Mouse (Mus musculus) adrenal gland, adult (tissue): ENCODE results near the gene Babam1.
A peak's percentile ranks its signal among the peaks of the same experiment; 100 is the strongest.

Experiments used
- DNase-seq, 2 experiments: peaks; one replicate each; pipeline ENCODE4 v3.0.0; 2022 to 2023; ENCODE audit warnings: low spot score in 1 of 2; ENCODE audit not compliant: inconsistent age in 2 of 2

Gene Babam1

GRCm38 (mm10) chr8:71396639-71397305 is at the start of gene Babam1:
Gene Babam1 (plus strand): TSS chr8:71396861.
- peak; percentile 96 to 98 for DNase-seq

DNA sequence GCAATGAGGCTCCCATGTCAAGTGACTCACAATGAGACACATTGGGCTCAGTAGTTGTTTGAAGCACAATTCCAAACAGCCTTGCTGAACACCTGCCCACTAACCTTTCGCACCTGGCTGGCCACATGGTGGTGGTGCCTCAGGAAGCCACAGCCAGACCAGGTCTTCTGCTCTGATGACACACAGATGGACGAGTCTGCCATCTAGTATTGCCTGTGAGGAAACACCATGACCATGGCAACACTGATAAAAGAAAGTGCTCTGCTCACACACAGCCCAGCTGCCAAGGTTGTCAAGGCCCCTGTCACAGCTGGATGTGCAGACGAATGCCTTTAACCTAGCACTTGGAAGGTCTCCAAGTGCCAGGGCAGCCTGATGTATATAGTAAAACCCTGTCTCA is 45.5 kb upstream of the Babam1 start:
- peak in 1 of 2 experiments; percentile 53 for DNase-seq

DNA sequence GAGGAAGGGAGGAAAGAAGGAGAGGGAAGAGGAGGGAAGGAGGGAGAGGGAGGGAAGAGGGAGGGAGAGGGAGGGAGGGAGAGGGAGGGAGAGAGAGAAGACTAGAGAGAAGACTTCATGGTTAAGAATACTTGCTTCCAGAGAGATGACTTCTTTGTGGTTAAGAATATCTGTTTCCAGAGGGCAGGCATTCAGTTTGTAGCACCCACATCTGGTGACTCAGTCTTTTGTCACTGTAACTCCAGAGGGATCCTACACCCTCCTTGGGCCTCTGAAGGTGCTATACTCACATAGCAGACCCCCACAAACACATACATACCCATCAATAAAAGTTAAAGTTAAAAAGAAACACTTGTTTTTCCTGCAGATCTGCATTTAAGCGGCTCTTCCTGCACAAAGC is 45.1 kb upstream of the Babam1 start:
- no peak for DNase-seq

GRCm38 (mm10) chr8:71358026-71358425 is 38.6 kb upstream of the Babam1 start:
- no peak for DNase-seq

DNA sequence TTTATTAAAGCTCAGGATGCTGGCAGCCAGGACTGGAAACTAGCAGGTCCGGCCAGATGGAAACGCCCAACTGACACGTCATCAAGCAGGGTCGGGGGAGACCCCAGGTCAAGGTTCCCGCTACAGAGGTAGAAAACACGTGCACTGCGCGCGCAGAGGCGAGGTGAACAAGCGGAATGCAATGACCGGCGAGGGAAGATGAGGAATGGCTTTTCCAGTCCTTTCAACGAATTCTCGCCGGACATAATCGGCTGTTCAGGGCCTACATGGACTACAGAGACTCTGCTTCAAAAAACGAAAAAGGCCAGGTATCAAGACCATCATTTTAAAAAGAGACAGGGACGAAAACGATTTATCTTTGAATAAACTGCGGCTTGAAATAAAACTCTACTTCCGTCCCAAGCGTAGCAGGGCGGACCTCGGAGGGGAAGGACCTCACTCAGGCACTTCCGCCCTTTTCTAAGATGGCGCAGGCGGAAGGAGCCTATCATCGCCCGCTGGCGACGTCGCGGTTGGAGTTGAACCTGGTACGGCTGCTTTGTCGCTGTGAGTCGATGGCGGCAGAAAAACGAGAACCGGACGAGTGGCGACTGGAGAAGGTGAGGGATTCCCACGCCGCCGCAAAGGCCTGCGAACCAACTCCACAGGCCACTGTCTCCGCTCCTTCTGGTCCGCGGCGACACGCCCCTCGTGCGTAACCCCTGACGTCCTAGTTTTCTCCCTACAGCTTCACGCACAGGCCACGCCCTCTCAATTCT is 29.7 kb upstream of the Babam1 start, which contains the start of gene Use1:
Use1 (plus strand) TSS at position 78 of the 758 bp plus-strand sequence.
- DNase-seq: peak; percentile 97 to 99

DNA sequence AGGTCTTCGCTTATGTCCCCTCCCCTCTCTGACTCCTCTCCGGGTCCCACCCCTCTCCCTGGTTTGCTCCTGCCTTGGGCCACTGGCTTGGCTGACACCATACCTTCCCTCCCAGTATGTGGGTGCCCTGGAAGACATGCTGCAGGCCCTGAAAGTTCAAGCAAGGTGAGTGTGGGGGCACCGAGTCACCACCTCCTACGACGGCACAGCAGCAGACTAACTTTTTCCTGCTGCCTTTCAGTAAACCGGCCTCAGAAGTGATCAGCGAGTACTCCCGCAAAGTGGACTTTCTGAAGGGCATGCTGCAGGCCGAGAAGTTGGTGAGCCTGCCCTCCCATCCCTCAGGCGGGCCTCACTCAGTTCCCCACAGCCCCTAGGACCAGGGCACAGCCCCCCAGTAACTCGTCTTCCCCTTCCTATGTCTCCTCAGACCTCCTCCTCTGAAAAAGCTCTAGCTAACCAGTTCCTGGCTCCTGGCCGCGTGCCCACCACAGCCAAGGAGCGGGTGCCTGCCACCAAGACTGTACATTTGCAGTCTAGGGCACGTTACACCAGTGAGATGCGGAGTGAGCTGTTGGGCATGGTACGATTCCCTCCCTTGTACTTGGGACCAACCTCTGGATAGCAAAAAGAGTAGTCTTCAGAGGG is 29.0 kb upstream of the Babam1 start:
- peak in 1 of 2 experiments; percentile 68 for DNase-seq

DNA sequence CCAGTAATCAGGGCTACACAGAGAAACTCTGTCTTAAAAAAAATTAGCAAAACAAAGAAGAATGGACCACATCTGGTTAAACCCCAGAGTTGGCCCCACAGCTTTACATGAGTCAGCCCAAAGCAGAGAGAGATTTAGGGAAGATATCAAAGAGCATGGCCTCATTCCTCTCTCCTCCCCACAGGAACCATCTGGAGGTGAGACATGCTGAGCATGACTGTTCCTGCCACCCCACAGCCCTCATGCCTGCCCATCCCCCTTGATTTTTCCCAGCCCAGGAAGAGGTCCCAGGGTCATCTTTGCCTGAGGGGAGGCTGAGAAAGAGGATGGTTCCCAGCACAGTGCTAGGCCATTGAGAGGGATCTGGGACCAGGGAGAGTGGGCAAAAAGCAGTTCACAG is 28.3 kb upstream of the Babam1 start:
- DNase-seq: peak; percentile 53 to 68

GRCm38 (mm10) chr8:71369040-71369718 is 27.5 kb upstream of the Babam1 start:
- DNase-seq: peak; percentile 27 to 46

DNA sequence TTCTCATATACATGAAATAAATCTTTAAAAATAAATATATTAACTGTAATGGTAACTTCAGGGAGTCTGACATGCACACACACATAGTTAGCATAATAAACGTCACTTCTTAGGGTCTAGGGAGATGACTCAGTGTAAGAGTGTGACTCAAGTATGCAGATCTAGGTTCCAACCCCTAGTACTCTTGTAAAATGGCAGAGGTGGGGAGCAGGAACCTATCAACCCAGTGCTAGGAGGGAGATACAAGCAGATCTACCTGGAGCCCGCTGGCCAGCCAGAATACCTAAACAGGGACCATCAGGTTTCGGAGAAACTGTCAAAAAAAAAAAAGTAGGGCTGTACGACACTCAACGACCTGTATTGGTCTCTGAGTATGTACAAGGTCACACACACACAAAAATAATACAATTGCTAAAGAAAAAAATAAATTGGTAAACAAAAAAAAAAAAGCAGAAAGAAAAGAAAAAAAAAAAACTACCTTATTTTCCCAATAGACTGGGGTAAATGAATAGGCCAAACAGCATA is 25.9 kb upstream of the Babam1 start:
- peak in 1 of 2 experiments; percentile 73 for DNase-seq

DNA sequence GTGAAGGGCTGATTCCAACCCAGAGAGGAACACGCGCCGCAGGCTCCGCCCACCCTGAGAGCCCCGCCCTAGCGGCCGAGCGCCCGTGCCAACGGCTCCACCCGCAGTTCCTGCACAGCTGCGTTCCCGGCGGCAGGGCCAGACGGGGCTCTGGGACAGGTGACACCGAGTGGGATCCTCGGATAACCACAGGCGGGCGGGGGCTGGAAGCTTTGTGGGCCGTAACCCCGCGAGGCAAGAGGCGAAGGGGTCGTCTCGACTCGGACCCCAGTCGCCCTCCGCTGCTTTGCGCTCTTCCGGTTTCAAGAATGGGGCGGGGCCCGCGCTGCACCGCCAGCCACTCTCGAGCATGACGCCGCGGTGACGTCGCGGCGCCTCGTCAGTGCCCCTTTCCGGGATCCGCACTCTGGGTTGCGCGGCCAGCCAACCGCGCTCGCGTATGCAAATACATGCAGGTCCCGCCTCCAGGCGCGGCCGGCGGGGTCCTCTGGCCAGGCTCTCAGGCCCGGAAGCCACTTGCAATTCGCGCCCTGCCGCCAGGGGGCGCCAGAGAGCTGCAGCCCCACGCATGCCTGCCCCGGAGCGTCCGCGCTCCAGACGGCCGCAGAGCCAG is 25.3 kb upstream of the Babam1 start, which contains the start of gene Ocel1:
Ocel1 (plus strand) TSS at position 63 of the 613 bp plus-strand sequence.
- DNase-seq: peak; percentile 99

GRCm38 (mm10) chr8:71372427-71372826 is 24.2 kb upstream of the Babam1 start:
- peak; percentile 56 to 64 for DNase-seq

DNA sequence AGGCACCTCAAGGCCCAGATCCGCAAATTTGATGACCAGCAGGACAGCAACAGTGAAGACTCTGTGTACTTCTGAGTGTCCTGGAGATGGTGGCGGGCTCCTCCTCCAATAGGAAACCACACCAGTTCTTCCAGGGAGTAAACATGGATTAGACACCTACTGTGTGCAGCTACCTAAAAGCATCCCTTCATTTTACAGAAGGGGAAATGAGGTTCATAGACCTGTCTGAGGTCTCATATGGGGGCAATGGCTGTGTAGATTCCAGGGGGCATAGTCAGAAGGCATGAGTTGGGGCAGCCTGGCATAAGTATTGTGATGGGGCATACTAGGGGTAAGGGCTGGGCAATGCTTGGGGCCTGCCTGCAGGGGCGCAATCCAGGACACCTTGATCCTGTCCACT is 23.7 kb upstream of the Babam1 start:
- no peak for DNase-seq

GRCm38 (mm10) chr8:71374616-71375206 is 21.9 kb upstream of the Babam1 start:
- peak; percentile 49 to 68 for DNase-seq

GRCm38 (mm10) chr8:71375581-71376422 is 20.9 kb upstream of the Babam1 start:
- peak; percentile 86 to 92 for DNase-seq

DNA sequence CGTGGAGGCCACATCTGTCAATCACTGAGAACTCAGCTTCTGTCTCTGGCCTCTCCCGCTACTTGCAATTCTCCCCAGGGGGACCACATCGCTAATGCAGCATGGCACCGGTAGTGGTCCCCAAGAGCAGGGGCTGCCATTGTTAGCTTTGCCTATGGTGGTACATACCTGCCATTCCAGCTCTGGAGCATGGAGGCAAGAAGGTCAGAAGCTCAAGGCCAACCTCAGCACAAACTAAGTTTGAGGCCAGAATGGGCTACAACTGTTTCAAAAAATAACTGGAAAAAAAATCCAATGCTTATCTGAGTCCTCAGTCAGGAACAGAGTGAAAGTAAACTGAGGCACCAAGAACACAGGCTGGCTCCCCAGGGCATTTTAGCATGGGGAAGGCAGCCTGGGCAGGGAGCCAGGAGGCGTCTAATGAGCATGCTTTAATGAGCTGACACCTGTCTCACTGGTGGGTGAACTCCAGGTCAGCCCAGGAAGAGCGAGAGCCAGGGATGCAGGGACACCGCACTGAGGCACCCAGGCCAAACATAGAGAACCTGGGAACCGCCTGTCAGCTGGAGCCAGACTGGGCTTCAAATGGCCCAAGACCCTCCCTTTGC is 20.1 kb upstream of the Babam1 start:
- DNase-seq: peak; percentile 33 to 57

DNA sequence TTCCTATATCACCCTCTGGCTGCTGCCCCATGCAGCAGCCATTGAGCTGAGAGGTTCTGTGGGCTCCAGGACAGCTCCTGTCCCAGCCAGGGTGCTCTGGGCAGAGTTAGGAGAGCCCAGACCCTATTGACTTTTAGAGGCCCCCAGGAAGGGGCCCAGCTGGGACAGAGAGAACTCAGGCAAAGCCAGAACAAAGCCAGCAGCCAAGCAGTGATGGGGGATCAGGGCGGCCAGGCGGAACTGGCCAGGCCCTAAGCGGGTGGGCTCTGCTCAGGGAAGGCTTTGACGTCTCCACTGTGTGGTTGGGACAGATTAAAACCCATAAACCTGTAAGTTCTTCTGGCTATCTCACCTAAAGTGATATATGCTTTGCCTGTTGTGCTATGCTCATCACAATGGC is 17.7 kb upstream of the Babam1 start:
- DNase-seq: no peak

DNA sequence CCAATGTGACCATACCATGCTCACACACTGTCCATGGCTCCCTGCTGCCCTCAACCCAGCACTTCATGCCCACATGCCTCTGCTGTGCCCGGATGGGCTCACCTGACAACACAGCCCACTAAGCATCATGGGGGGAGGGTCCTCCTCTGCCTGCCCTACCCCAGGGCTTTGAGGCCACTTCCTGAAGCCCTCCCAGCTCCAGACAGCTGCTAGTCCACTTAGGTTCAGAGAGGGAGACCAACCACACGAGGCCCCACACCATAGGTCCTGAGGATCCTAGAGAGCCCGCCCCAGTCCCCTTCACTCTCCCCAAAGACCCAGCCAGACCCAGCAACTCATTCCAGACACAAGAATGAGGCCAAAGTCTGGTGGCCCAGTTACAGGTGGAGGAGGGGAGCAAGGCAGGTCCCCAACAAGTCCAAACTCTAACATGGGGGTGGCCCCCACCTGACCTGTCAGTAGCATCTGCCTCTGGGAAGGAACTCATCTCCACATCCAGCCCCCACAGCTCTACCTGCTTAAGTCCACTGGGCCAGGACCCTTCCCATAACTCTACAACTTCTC is 17.1 kb upstream of the Babam1 start:
- DNase-seq: peak; percentile 38 to 46
